Mouse (Mus musculus) midbrain, postnatal 0 days (tissue): ENCODE results near the gene Cabin1. TPM values are rescaled to one million over a fixed set of nuclear protein-coding genes. Genes with fewer than 3 reads are reported as not detected.

Experiments
- ATAC-seq: fragments of 200-750 bp; cut with Nextera tagmentation; 2 replicates; pipeline ENCODE4 v1.8.0; 2017; ENCODE audit warnings: moderate number of reproducible peaks, mild to moderate bottlenecking, moderate TSS enrichment, moderate library complexity; ENCODE audit not compliant: low FRiP score
- DNase-seq: peaks from one replicate; pipeline ENCODE4 v3.0.0-alpha.2; 2015; ENCODE audit warnings: low spot score
- H3K27ac ChIP-seq: fragments of 300-500 bp; sonication (generic); 2 replicates; pipeline ENCODE4 v1.5.1; 2014; ENCODE audit warnings: low read depth, mild to moderate bottlenecking, low read length, mixed read lengths
- H3K27me3 ChIP-seq: fragments of 300-500 bp; sonication (generic); 2 replicates; pipeline ENCODE4 v1.6.1; 2014; ENCODE audit warnings: low read length, control low read depth, mixed read lengths; ENCODE audit not compliant: insufficient read depth
- H3K36me3 ChIP-seq: fragments of 300-500 bp; sonication (generic); 2 replicates; pipeline ENCODE4 v1.6.1; 2014; ENCODE audit warnings: low read length, control low read depth, mixed read lengths; ENCODE audit not compliant: insufficient read depth
- H3K4me1 ChIP-seq: fragments of 300-500 bp; sonication (generic); 2 replicates; pipeline ENCODE4 v1.6.1; 2014; ENCODE audit warnings: mild to moderate bottlenecking, control low read depth, antibody characterized with exemption, low read length, mixed read lengths; ENCODE audit not compliant: insufficient read depth
- H3K4me2 ChIP-seq: fragments of 300-500 bp; sonication (generic); 2 replicates; pipeline ENCODE4 v1.6.1; 2014; ENCODE audit warnings: low read depth, mild to moderate bottlenecking, low read length, mixed read lengths; ENCODE audit not compliant: poor library complexity, severe bottlenecking
- H3K4me3 ChIP-seq: fragments of 300-500 bp; sonication (generic); 2 replicates; pipeline ENCODE4 v1.5.1; 2014; ENCODE audit warnings: low read depth, mild to moderate bottlenecking, low read length, moderate library complexity
- H3K9ac ChIP-seq: fragments of 300-500 bp; sonication (generic); replicated peaks from 2 replicates; pipeline ENCODE4 v1.6.1; 2014; ENCODE audit warnings: mild to moderate bottlenecking, low read length, moderate library complexity, mixed read lengths; ENCODE audit not compliant: poor library complexity, severe bottlenecking
- H3K9me3 ChIP-seq: fragments of 300-500 bp; sonication (generic); 2 replicates; pipeline ENCODE4 v1.6.1; 2016; ENCODE audit warnings: low read length, control low read depth
- CTCF ChIP-seq: IDR thresholded peaks from 2 replicates; pipeline ENCODE4 v1.5.1; 2016; ENCODE audit warnings: antibody characterized with exemption, mild to moderate bottlenecking
- WGBS: fragments of 180-500 bp; shearing (Covaris S2); extraction: QIAGEN DNeasy Blood & Tissue Kit; methylation state at CpG from one replicate; pipeline ENCODE4 v1.1.7; 2014; 5-methylcytosine and 5-hydroxymethylcytosine counted together
- polyA plus RNA-seq: library from polyadenylated mRNA; unstranded; fragments of >200 nt; fragmentation: Nextera tagmentation; extraction: Ambion mirVana; gene quantifications from 2 replicates; pipeline ENCODE4 v1.2.1, GENCODE M21; 2015
- total RNA-seq: library from RNA; depleted of rRNA; stranded (reverse); fragments of >200 nt; gene quantifications from 2 replicates; pipeline ENCODE4 v1.2.3, GENCODE M21; 2014; rRNA removed

The Cabin1 gene
- 83.4 and 93.3 TPM in 2 replicates for total RNA-seq
- polyA plus RNA-seq, result 30.1 and 31.6 TPM in 2 replicates

GRCm38 (mm10) chr10:75763682-75764518 is at the start of gene Cabin1:
Gene Cabin1, minus strand, starts transcription at chr10:75764341.
- ATAC-seq (peak; percentile 99), DNase-seq (peak; percentile 99)
- Histone ChIP-seq H3K27ac (peak within 1 kb of the TSS; percentile 88), H3K4me3 (peak within 1 kb of the TSS; percentile 82), H3K9me3 (no peaks in the 10 kb centered on the region), H3K27me3 (no peaks in the 10 kb centered on the region), H3K4me1 (no peaks in the 10 kb centered on the region), H3K4me2 (peak within 1 kb of the TSS; percentile 62), H3K9ac (peak within 1 kb of the TSS; percentile 92), H3K36me3 (no peaks in the 10 kb centered on the region)
- under 1% methylated on average over 57 of the region's 61 CpGs for WGBS
- TF ChIP-seq CTCF, result no peak

DNA sequence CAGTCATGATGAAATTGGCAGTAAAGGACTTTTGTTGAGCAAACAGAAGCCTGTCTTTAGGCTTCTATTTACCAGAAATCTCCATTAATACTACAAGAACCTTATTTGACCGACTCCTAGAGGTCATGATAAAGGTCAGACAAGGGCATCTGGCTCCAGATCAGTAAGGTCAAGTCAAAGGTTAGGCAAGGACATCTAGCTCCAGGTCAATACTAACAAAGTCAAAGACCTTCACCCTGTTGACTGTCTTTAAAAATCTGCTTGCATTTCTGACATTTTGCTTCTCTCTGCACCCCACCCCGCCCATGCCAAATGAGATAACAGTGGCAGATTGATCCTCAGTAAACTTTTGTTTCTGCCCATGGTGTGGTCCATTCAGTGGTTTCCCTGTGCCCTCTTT is 40.1 kb upstream of the Cabin1 start:
- Histone ChIP-seq H3K9me3 (no peaks in the 10 kb centered on the region), H3K9ac (no peak overlapping the region), H3K4me3 (no peak overlapping the region), H3K4me2 (no peak overlapping the region), H3K36me3 (no peaks in the 10 kb centered on the region), H3K27me3 (no peaks in the 10 kb centered on the region), H3K4me1 (no peaks in the 10 kb centered on the region), H3K27ac (no peak overlapping the region)
- no peak for TF ChIP-seq CTCF
- 74% methylated on average over 2 of the region's 2 CpGs for WGBS
- no peak for DNase-seq
- no peak for ATAC-seq

GRCm38 (mm10) chr10:75798176-75798696 is 34.1 kb upstream of the Cabin1 start, which contains the start of gene Gstt1:
Gene Gstt1, minus strand, starts transcription at chr10:75798584.
- Histone ChIP-seq H3K27ac (peak within 1 kb of the TSS; percentile 34), H3K4me3 (peak within 1 kb of the TSS; percentile 35), H3K36me3 (no peaks in the 10 kb centered on the region), H3K9me3 (no peaks in the 10 kb centered on the region), H3K4me1 (peaks cover 11% of the 10 kb centered on the region; the same call in 1 of the 2 replicates), H3K9ac (peak within 1 kb of the TSS; percentile 51), H3K4me2 (peak within 1 kb of the TSS; percentile 55), H3K27me3 (peaks cover 5% of the 10 kb centered on the region; the same call in 1 of the 2 replicates)
- 1% methylated on average over 18 of the region's 18 CpGs for WGBS
- 0 out of 2 replicates have a peak, but pooled peaks have one; percentile 6 for TF ChIP-seq CTCF
- peak; percentile 41 for DNase-seq
- ATAC-seq, result no peak

DNA sequence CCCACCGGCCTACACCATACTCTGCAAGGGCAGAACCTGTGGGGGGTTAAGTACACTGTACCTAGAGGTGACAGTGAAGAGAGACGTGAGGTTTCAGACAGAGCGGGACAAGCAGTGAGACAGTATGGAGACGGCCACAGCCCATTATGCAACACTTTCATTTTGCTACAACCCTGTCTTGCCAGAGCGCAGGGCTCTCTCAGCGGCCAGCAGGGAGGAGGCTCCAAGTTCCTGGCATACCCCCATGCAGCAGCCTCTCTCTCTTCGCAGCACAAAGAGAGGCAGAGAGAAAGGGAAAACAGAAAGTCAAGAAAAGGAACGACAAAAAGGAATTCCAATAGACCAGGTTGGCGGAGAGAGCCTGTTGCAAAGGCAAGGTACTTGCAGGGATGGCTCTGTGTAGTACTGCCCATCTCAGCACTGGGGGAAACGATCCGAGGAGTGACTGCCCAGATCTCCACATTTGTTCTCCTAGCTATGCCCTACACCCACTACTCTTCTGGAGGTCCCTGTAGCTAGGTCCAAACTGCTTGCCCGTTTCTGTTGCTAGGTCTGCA is 33.6 kb upstream of the Cabin1 start:
- Histone ChIP-seq H3K27ac (peak overlapping the region; percentile 34; the same call in 1 of the 2 replicates), H3K4me1 (peaks cover 11% of the 10 kb centered on the region; the same call in 1 of the 2 replicates), H3K36me3 (no peaks in the 10 kb centered on the region), H3K27me3 (peaks cover 5% of the 10 kb centered on the region; the same call in 1 of the 2 replicates), H3K9me3 (no peaks in the 10 kb centered on the region), H3K4me2 (peak overlapping the region; percentile 55), H3K4me3 (peak overlapping the region; percentile 35), H3K9ac (peak overlapping the region; percentile 51; the same call in 1 of the 2 replicates)
- DNase-seq, result peak; percentile 37
- ATAC-seq, result peak; percentile 72; the same call in 1 of the 2 replicates
- TF ChIP-seq CTCF, result no peak
- WGBS, result 3% methylated on average over 12 of the region's 12 CpGs

DNA sequence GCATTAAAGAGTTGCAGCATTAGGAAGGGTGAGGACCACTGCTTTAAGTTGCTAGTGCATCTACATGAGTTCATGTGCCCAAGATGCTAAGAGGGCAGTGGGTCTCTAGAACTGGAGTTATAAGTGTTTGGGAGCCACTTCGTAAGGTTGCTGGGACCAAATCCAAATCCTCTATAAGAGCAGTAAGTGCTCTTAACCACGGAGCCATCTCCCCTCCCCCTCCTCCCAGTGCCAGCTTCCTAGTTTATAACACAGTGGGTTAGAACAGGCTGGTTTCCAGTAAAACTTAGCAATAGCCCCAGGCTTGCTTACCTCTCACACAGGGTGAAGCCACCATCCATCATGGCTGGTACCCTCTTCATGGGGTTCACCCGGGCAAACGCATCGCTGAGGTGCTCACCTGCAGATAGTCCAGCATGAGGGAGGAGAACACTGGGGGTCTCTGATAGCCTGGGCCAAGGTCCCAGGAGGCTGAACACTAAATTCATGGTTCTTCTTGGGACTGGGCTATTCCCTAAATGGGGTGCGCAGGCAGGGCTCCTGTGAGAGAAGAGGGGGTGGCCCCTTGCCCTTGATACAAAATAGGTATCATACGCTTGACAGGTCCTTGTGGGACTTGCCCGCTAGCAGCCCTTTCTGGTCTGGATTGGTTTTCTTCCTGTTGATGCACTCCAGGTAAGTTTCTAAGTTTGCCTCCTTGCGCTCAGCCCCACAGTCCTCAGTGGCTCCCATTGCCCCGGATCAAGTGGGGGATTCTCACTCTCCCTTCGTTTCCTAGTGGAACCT is 32.8 kb upstream of the Cabin1 start:
- Histone ChIP-seq H3K9ac (no peak overlapping the region), H3K4me2 (peak overlapping the region; percentile 55), H3K27ac (no peak overlapping the region), H3K36me3 (no peaks in the 10 kb centered on the region), H3K4me3 (peak overlapping the region; percentile 35), H3K9me3 (no peaks in the 10 kb centered on the region), H3K4me1 (peaks cover 11% of the 10 kb centered on the region; the same call in 1 of the 2 replicates), H3K27me3 (peaks cover 5% of the 10 kb centered on the region; the same call in 1 of the 2 replicates)
- WGBS, result 50% methylated on average over 11 of the region's 11 CpGs
- ATAC-seq (no peak), DNase-seq (no peak)
- no peak for TF ChIP-seq CTCF
